Mouse (Mus musculus) testis, adult 2 months (tissue): ENCODE measurements at regions not wholly inside any gene's neighbourhood (a gene's known extent, or its start where the extent isn't known, plus 50 kb on each side); places are given as distances from the start of the nearest gene placed in this dataset.

Experiments used
- CTCF ChIP-seq: fragments of 200-500 bp; IDR thresholded peaks from 2 replicates; pipeline ENCODE4 v1.5.1; 2012; ENCODE audit warnings: low read depth, mild to moderate bottlenecking, inconsistent platforms, low read length, moderate library complexity; ENCODE audit not compliant: control insufficient read depth, insufficient read depth, insufficient replicate concordance
- POLR2A ChIP-seq: fragments of 200-500 bp; IDR thresholded peaks from 2 replicates; pipeline ENCODE4 v1.6.1; 2012; ENCODE audit warnings: low read depth, mild to moderate bottlenecking, inconsistent platforms, low read length, moderate library complexity; ENCODE audit not compliant: control insufficient read depth

DNA sequence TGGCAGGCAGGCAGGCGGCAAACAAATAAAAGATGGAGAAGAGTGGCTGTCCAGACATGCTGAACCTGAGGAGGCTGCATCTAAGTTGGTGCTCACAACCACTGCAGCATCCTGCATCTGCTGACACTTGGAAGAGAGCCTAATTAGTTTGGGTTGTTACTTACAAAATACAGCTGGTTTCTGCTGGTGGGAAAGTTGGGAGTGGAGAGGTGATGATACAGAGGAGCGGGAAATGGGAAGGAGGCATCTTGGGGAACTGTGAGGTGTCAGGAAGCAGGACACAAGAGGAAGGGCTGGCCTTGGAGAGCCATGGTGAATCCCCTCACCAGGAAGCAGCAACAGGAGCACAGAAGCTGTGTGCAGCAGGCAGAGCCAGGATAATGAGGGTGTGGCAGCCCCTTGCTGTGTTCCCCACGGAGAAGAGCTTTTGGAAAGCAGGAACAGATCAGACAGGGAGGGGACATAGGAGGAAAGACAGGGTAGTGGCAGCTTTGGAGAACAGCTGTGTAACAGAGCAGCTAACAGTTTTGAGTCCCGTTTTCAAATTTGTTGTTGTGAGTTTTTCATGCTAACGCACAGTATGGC lies 58.0 kb upstream of the Coch start:
- no peak for TF ChIP-seq CTCF
- no peak for TF ChIP-seq POLR2A
